Mouse (Mus musculus) hindlimb bud, embryonic 11.5 days (tissue): ENCODE results near the gene Ube2d3.
"Not testable (repeated sequence)": the region's sequence is repeated elsewhere in the genome, so short reads cannot be mapped to it uniquely, and the experiment has no call there.

Experiments
- DNase-seq: peaks from one replicate; pipeline ENCODE4 v3.0.0-alpha.2; 2012; ENCODE audit warnings: low read depth, low spot score; ENCODE audit errors: extremely low spot score

Ube2d3 gene

DNA sequence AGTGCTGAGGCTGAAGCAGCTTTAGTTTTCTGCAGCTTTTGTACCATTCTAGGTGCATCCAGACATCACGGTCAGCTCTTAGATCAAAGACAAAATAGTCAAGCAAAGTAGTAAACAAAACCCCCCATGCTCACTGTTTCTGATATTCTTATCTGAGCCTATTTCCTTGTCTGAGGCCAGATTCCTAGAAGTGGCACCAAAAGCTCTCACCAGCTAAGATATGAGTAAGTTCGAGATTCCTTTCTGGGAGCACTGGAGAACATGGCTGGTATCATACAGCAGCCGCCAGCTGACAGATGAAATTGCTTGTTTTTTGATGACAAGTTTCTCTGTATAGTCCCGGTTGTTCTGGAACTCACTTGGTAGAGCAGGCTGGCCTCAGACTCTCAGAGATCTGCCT, 49.9 kb downstream of the Ube2d3 start:
- DNase-seq: no peak

GRCm38 (mm10) chr3:135489865-135490520, 52.0 kb downstream of the Ube2d3 start:
- DNase-seq: no peak

GRCm38 (mm10) chr3:135491102-135491501, 53.2 kb downstream of the Ube2d3 start:
- DNase-seq: no peak

GRCm38 (mm10) chr3:135493320-135493719, 55.4 kb downstream of the Ube2d3 start:
- not testable (repeated sequence) for DNase-seq

DNA sequence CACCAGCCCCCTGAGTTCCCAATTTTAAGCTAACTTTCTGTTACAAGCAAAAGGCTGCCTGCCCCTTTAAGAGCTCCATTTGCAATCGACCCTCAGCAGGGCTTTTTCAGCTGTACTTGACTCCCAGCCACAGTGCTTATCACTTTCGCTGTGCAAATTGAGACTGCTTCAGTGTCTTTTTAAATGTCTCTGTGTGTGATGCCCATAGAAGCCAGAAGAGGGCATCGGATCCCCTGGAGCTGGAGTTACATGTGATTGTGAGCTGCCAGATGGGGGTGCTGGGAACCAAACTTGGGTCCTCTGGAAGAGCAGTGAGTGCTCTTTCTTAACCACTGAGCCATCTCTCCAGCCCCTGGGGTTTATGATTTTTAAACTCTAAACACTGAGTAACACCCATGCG, 60.0 kb downstream of the Ube2d3 start:
- not testable (repeated sequence) for DNase-seq

GRCm38 (mm10) chr3:135498891-135499290, 60.9 kb downstream of the Ube2d3 start:
- DNase-seq: no peak

GRCm38 (mm10) chr3:135503160-135503559, 65.2 kb downstream of the Ube2d3 start:
- DNase-seq: no peak

- no peak for DNase-seq
Observed at GRCm38 (mm10) chr3:135505369-135505909, 67.5 kb downstream of the Ube2d3 start.

- no peak for DNase-seq
Observed at GRCm38 (mm10) chr3:135505916-135506482, 68.0 kb downstream of the Ube2d3 start.

DNA sequence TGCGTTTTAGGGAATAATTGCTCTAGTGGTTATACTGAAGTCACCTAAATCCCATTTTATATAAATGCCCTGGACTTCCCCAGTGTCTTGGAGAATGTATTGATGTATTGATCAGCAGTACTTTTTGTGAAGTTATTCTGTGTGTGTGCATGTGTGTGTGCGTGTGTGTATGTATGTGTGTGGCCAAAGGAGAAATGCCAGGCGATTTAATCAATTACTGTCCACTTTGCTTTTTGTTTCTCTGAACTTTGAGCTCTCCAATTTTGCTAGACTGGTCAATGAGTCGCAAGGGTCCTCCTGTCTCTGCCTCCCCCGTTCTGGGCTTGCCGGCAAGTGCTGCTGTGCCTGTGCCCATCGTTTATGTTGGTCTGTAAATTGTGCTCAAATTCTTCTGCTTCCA, 69.6 kb downstream of the Ube2d3 start:
- DNase-seq: no peak

DNA sequence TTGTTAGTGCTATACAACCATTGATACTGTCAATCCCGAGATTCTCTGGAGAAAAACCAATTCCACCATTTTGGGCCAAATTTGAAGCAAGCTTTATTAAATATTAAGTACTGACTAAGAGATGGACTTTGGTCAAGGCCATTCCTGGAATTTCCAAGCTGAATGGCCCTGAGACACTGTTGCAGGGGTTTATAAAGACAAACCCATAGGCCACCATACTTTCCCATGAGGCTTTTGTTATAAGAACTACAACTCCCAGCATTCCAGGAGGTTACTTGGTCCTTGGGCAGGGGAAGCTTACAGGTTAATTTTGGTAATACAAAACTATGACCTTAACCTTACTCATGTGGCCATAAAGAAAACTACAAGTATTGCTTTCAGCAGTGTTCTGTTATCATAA, 70.2 kb downstream of the Ube2d3 start:
- no peak for DNase-seq

DNA sequence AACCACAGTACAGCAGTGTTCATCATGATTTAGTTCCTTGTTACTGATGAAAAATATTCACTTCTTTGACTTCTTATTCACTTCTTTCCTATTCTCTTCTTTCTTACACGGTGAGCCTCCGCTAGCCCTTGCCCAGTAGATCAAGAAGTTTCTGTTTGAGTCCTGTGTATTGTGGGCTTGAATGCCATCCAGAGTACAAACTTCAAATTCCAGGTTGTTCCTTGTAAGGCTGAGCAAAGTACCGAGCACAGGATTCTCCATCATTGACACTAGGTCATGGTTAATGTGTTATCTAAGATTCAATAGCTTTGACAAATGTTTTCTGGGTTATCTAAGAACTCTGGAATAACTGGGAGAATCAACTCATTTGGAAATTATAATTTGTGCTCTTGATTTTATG, 72.4 kb downstream of the Ube2d3 start:
- no peak for DNase-seq

- DNase-seq: no peak
Observed at GRCm38 (mm10) chr3:135511683-135512082, 73.7 kb downstream of the Ube2d3 start.

DNA sequence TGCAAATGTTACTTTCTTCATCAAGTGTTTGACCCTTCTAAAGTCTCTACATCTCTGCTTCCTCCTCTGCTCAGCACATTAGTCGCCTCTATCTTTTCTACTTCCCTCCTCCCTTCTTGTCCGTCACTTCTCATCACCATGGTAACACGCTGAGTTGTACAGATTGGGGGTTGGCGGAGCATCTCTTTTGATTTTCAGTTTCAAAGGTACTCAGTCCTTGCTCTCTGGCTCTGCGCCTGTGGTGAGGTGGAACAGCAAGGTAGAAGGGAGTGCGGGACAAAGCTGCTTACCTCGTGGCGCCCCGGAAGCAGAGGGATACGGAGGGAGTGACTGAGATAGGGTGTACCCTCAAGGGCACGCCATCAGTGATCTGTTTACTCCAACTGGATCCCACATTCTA, 75.3 kb downstream of the Ube2d3 start:
- DNase-seq: no peak

DNA sequence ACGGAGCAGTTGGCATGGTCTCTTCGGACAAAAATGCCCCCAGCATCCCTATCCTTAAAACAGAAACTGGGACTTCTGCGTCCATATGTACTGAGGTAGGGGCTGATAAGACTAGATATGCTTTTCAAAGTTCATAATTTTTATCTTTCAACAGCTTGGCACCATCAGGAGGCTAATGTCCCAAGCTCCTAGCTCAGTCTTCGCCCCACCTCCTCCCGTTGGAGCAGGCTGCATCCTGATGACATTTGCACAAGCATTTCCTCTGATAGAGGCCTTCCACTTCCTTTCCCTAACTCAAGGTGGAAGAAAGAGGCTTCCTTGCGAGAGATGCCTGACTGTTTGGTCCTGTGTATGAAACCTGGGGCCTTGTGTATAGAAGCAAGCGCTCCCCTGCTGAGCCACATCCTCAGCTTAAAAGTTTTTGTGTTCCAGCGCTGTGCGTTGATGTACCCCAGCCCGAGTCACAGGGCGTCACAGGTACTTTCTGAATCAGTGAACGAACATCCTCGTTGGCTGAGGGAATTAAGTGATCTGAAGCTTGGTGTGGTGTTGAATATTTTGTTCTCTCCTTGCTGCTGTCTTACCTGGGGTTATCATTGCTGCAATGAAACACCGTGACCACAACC, 76.0 kb downstream of the Ube2d3 start:
- no peak for DNase-seq

DNA sequence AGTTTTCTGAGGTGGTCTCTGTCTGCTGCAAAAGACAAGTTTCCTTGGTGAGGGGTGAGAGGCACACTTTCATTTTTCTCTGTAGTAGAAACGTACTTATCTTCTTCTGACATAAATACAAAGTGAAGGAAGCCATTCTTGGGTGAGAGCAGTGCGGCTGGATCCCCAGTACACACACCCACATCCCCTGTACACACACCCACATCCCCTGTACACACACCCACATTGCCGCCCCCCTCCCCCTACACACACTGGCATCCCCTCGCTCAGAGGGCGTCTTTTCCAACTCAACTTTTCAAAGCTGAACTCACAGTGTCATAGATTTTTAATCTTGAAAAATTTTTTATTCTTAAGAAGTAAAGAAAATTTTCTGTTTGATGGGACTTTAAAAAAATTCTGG, 77.3 kb downstream of the Ube2d3 start:
- no peak for DNase-seq

DNA sequence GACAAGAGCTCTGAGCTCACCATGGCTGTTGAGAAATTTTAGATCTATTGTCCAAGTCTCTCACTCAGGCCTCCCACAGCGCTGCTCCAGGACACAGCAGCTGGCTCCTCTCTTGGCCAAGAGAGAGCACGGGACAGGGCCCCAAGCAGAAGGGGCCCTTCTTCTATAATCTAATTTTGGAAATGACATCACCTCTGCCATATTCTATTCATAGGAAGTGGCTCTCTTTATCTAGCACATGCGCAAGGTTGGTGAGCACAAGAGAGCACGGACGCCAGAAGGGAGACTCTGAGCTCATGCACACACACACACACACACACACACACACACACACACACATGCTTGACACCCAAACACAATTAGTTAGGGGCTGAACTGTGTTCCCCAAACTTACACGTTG, 78.9 kb downstream of the Ube2d3 start:
- no peak for DNase-seq
